Mouse (Mus musculus): Measurements from ENCODE around the gene Pet100. TPM values are rescaled to one million over a fixed set of nuclear protein-coding genes. Genes with fewer than 3 reads are reported as not detected.
A peak's percentile ranks its signal among the peaks of the same experiment; 100 is the strongest.

The Pet100 gene
- total RNA-seq, 1 experiment, result 97.6 TPM

DNA sequence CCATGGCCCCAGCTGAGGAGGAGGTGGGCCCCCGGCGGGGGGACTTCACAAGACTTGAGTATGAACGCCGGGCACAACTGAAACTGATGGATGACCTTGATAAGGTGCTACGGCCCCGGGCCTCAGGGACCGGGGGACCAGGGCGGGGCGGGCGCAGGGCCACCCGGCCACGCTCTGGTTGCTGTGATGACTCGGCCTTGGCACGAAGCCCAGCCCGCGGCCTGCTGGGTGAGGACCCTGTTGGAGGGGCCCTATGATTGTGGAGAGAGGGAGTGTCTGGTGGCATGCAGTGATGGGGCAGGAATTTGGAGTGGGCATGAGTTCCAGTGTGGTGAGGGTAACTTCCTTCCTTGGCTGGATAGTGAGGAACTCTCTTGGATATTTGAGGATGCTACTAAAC lies 14.8 kb upstream of the Pet100 start:
- TF ChIP-seq ZNF384 (IDR thresholded peaks at IDR 0.05; ENCODE audit: low read depth, low read length), result no peak
- TF ChIP-seq MAFK (IDR thresholded peaks at IDR 0.05; ENCODE audit: insufficient read depth, low read depth, low read length), result no peak
- no peak for TF ChIP-seq ZC3H11A (IDR thresholded peaks at IDR 0.05; ENCODE audit: borderline replicate concordance, low read depth, low read length)
- TF ChIP-seq HCFC1 (IDR thresholded peaks at IDR 0.05; ENCODE audit: borderline replicate concordance, insufficient read depth, low read length), result no peak
- no peak for TF ChIP-seq CHD2 (IDR thresholded peaks at IDR 0.05; ENCODE audit: low read depth, low read length)
- H3K4me1 ChIP-seq (ENCODE audit: control insufficient read depth in 2 of 2, insufficient read depth in 2 of 2, low read length in 2 of 2, poor library complexity in 1 of 2), result peaks cover 0 to 18% of the 10 kb centered on the region in 2 experiments; a peak in 1 of 4 replicates
- H3K9ac ChIP-seq (ENCODE audit: insufficient read depth, low read depth, low read length, poor library complexity, severe bottlenecking), result peak overlapping the region; percentile 35; the same call in 1 of the 2 replicates
- no peak overlapping the region for H3K27ac ChIP-seq (ENCODE audit: insufficient read depth, low read depth, low read length, poor library complexity, severe bottlenecking)
- no peaks in the 10 kb centered on the region for H3K9me3 ChIP-seq (ENCODE audit: control insufficient read depth, insufficient read depth, low read depth, low read length)
- peak overlapping the region; percentile 5 to 43; a peak in 2 of 4 replicates for H3K4me3 ChIP-seq (ENCODE audit: insufficient read depth in 1 of 2, low read depth in 1 of 2, low read length in 2 of 2, poor library complexity in 1 of 2, severe bottlenecking in 1 of 2)
- peaks cover 81% of the 10 kb centered on the region for H3K36me3 ChIP-seq (ENCODE audit: control insufficient read depth, insufficient read depth, low read length, poor library complexity, severe bottlenecking)
- in situ Hi-C loops (cut with MboI; ENCODE audit: low sequenced_read_pairs in 2 of 2, unreplicated experiment in 2 of 2), result no loop called here
- DNase-seq (ENCODE audit: low read depth, low spot score), result no peak

- Histone ChIP-seq H3K9me3 (ENCODE audit: control insufficient read depth, insufficient read depth, low read depth, low read length) (no peaks in the 10 kb centered on the region), H3K27ac (ENCODE audit: insufficient read depth, low read depth, low read length, poor library complexity, severe bottlenecking) (no peak overlapping the region), H3K36me3 (ENCODE audit: control insufficient read depth, insufficient read depth, low read length, poor library complexity, severe bottlenecking) (peaks cover 80% of the 10 kb centered on the region), H3K4me1 (ENCODE audit: control insufficient read depth in 2 of 2, insufficient read depth in 2 of 2, low read length in 2 of 2, poor library complexity in 1 of 2) (peaks cover 0 to 18% of the 10 kb centered on the region in 2 experiments; a peak in 1 of 4 replicates), H3K4me3 (ENCODE audit: insufficient read depth in 1 of 2, low read depth in 1 of 2, low read length in 2 of 2, poor library complexity in 1 of 2, severe bottlenecking in 1 of 2) (no peak overlapping the region), H3K9ac (ENCODE audit: insufficient read depth, low read depth, low read length, poor library complexity, severe bottlenecking) (no peak overlapping the region)
- in situ Hi-C loops (cut with MboI; ENCODE audit: low sequenced_read_pairs in 2 of 2, unreplicated experiment in 2 of 2), result no loop called here
- no peak for DNase-seq (ENCODE audit: low read depth, low spot score)
- TF ChIP-seq ZC3H11A (IDR thresholded peaks at IDR 0.05; ENCODE audit: borderline replicate concordance, low read depth, low read length) (no peak), MAFK (IDR thresholded peaks at IDR 0.05; ENCODE audit: insufficient read depth, low read depth, low read length) (no peak), ZNF384 (IDR thresholded peaks at IDR 0.05; ENCODE audit: low read depth, low read length) (no peak), HCFC1 (IDR thresholded peaks at IDR 0.05; ENCODE audit: borderline replicate concordance, insufficient read depth, low read length) (no peak), CHD2 (IDR thresholded peaks at IDR 0.05; ENCODE audit: low read depth, low read length) (no peak)
These were observed 13.5 kb upstream of the Pet100 start for GRCm38 (mm10) chr8:3607822-3608221.

- TF ChIP-seq CHD2 (IDR thresholded peaks at IDR 0.05; ENCODE audit: low read depth, low read length) (no peak), MAFK (IDR thresholded peaks at IDR 0.05; ENCODE audit: insufficient read depth, low read depth, low read length) (no peak), ZC3H11A (IDR thresholded peaks at IDR 0.05; ENCODE audit: borderline replicate concordance, low read depth, low read length) (no peak), ZNF384 (IDR thresholded peaks at IDR 0.05; ENCODE audit: low read depth, low read length) (no peak), HCFC1 (IDR thresholded peaks at IDR 0.05; ENCODE audit: borderline replicate concordance, insufficient read depth, low read length) (no peak)
These were observed 12.1 kb upstream of the Pet100 start for GRCm38 (mm10) chr8:3609046-3609815.

GRCm38 (mm10) chr8:3609816-3610150 lies 11.6 kb upstream of the Pet100 start:
- no peak overlapping the region for H3K4me3 ChIP-seq (ENCODE audit: insufficient read depth in 1 of 2, low read depth in 1 of 2, low read length in 2 of 2, poor library complexity in 1 of 2, severe bottlenecking in 1 of 2)
- no peak overlapping the region for H3K27ac ChIP-seq (ENCODE audit: insufficient read depth, low read depth, low read length, poor library complexity, severe bottlenecking)
- no peaks in the 10 kb centered on the region for H3K9me3 ChIP-seq (ENCODE audit: control insufficient read depth, insufficient read depth, low read depth, low read length)
- DNase-seq (ENCODE audit: low read depth, low spot score), result no peak
- in situ Hi-C loops (cut with MboI; ENCODE audit: low sequenced_read_pairs in 2 of 2, unreplicated experiment in 2 of 2), result no loop called here
- no peak overlapping the region for H3K9ac ChIP-seq (ENCODE audit: insufficient read depth, low read depth, low read length, poor library complexity, severe bottlenecking)
- H3K4me1 ChIP-seq (ENCODE audit: control insufficient read depth in 2 of 2, insufficient read depth in 2 of 2, low read length in 2 of 2, poor library complexity in 1 of 2), result peaks cover 0 to 16% of the 10 kb centered on the region in 2 experiments; a peak in 1 of 4 replicates
- no peak for TF ChIP-seq ZC3H11A (IDR thresholded peaks at IDR 0.05; ENCODE audit: borderline replicate concordance, low read depth, low read length)
- no peak for TF ChIP-seq ZNF384 (IDR thresholded peaks at IDR 0.05; ENCODE audit: low read depth, low read length)
- no peak for TF ChIP-seq MAFK (IDR thresholded peaks at IDR 0.05; ENCODE audit: insufficient read depth, low read depth, low read length)
- no peak for TF ChIP-seq CHD2 (IDR thresholded peaks at IDR 0.05; ENCODE audit: low read depth, low read length)
- TF ChIP-seq HCFC1 (IDR thresholded peaks at IDR 0.05; ENCODE audit: borderline replicate concordance, insufficient read depth, low read length), result no peak
- peaks cover 76% of the 10 kb centered on the region for H3K36me3 ChIP-seq (ENCODE audit: control insufficient read depth, insufficient read depth, low read length, poor library complexity, severe bottlenecking)

More at GRCm38 (mm10) chr8:3609046-3609815, 12.1 kb upstream of the Pet100 start:
- H3K36me3 ChIP-seq (ENCODE audit: control insufficient read depth, insufficient read depth, low read length, poor library complexity, severe bottlenecking), result peaks cover 80% of the 10 kb centered on the region
- peak overlapping the region; percentile 2 for H3K27ac ChIP-seq (ENCODE audit: insufficient read depth, low read depth, low read length, poor library complexity, severe bottlenecking)
- no peak overlapping the region for H3K4me3 ChIP-seq (ENCODE audit: insufficient read depth in 1 of 2, low read depth in 1 of 2, low read length in 2 of 2, poor library complexity in 1 of 2, severe bottlenecking in 1 of 2)
- peaks cover 0 to 16% of the 10 kb centered on the region in 2 experiments; a peak in 1 of 4 replicates for H3K4me1 ChIP-seq (ENCODE audit: control insufficient read depth in 2 of 2, insufficient read depth in 2 of 2, low read length in 2 of 2, poor library complexity in 1 of 2)
- H3K9me3 ChIP-seq (ENCODE audit: control insufficient read depth, insufficient read depth, low read depth, low read length), result no peaks in the 10 kb centered on the region
- in situ Hi-C loops (cut with MboI; ENCODE audit: low sequenced_read_pairs in 2 of 2, unreplicated experiment in 2 of 2), result no loop called here
- no peak overlapping the region for H3K9ac ChIP-seq (ENCODE audit: insufficient read depth, low read depth, low read length, poor library complexity, severe bottlenecking)
- no peak for DNase-seq (ENCODE audit: low read depth, low spot score)

Data from ES-E14 (cell line).